Comparison of ENCODE assay signal across 11 mouse cellular contexts in the genomic region with DNA sequence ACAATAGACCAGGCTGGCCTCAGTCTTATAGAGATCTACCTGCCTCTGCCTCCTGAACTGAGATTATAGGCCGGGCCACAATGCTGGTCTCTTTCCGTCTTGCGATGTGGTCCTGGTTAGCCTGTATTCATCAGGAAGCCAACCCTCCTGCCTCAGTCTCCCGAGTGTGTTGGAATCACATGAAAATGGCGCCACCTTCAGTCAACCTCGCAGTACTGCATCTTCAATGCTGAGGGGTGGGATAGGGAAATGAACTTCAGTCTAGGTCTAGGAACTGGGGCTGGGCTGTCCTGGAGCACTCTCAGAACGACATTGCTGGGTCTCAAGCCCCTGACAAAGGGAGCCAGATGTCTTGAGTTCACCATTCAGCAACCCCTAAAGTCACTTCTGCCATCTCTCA. TPM values are rescaled to one million over a fixed set of nuclear protein-coding genes. Genes with fewer than 3 reads are reported as not detected.
DNase-seq lines count a peak whose midpoint lies in the region; ATAC-seq and TF ChIP-seq lines count a peak whose summit lies in the region.
"Had no signal": no experiment of that assay in that cellular context is flagged by ENCODE, and none has a peak within 500 bp of the region (broad histone marks: within the 10 kb centered on the region; RNA-seq: fewer than 3 reads in every experiment).

No protein-coding gene starts in this region.

- TF ChIP-seq EP300 in heart, adult 2 months (IDR thresholded peaks at IDR 0.05; ENCODE audit: insufficient read depth, low read depth, low read length), result no peak
- TF ChIP-seq EP300 in MEL (IDR thresholded peaks at IDR 0.05; ENCODE audit: low read depth in 1 of 2, low read length in 2 of 2), result no peak

- WGBS in heart, adult 2 months, result 80% methylated on average over 7 of the region's 7 CpGs
- 76% methylated on average over 7 of the region's 7 CpGs for WGBS in heart, embryonic 12.5 days
- WGBS in midbrain, embryonic 11.5 days, result 77% methylated on average over 7 of the region's 7 CpGs
- 79% methylated on average over 7 of the region's 7 CpGs for WGBS in midbrain, embryonic 13.5 days

- H3K4me2 ChIP-seq in heart, embryonic 12.5 days, result no peak overlapping the region
- no peak overlapping the region for H3K4me2 ChIP-seq in midbrain, embryonic 11.5 days
- no peak overlapping the region for H3K4me2 ChIP-seq in midbrain, embryonic 13.5 days (replicated peaks)
- H3K4me2 ChIP-seq: heart, embryonic 11.5 days had no signal

- H3K9ac ChIP-seq in heart, adult 2 months (ENCODE audit: low read depth, low read length), result no peak overlapping the region
- H3K9ac ChIP-seq in heart, embryonic 12.5 days, result no peak overlapping the region
- no peak overlapping the region for H3K9ac ChIP-seq in midbrain, embryonic 11.5 days (ENCODE audit: low read length)
- no peak overlapping the region for H3K9ac ChIP-seq in midbrain, embryonic 13.5 days (replicated peaks)
- H3K9ac ChIP-seq in MEL (ENCODE audit: control insufficient read depth, low read depth, low read length, poor library complexity, severe bottlenecking), result no peak overlapping the region

- intact Hi-C loops in heart, adult 2 months (cut with DNase I), result no loop called here

- no peak for ATAC-seq in heart, embryonic 12.5 days (ENCODE audit: insufficient number of reproducible peaks, low FRiP score)
- no peak for ATAC-seq in midbrain, embryonic 11.5 days (ENCODE audit: low FRiP score)
- ATAC-seq in midbrain, embryonic 13.5 days, result no peak
- 0 out of 2 replicates have a peak, but pooled peaks have one; percentile 46 for ATAC-seq in megakaryocyte progenitor cell, adult 5-6 weeks (replicated peaks; ENCODE audit: poor library complexity)

- H3K27ac ChIP-seq in heart, adult 2 months, result no peak overlapping the region
- H3K27ac ChIP-seq in heart, embryonic 12.5 days (ENCODE audit: poor library complexity, severe bottlenecking), result no peak overlapping the region
- H3K27ac ChIP-seq in midbrain, embryonic 11.5 days (ENCODE audit: low read depth, low read length), result no peak overlapping the region
- no peak overlapping the region for H3K27ac ChIP-seq in midbrain, embryonic 13.5 days
- no peak overlapping the region for H3K27ac ChIP-seq in MEL (ENCODE audit: control insufficient read depth, low read depth, low read length)

- no peak overlapping the region for H3K4me3 ChIP-seq in heart, adult 2 months
- no peak overlapping the region for H3K4me3 ChIP-seq in heart, embryonic 12.5 days
- no peak overlapping the region for H3K4me3 ChIP-seq in midbrain, embryonic 11.5 days (ENCODE audit: low read depth, low read length)
- no peak overlapping the region for H3K4me3 ChIP-seq in midbrain, embryonic 13.5 days (replicated peaks)
- no peak overlapping the region for H3K4me3 ChIP-seq in MEL (ENCODE audit: control insufficient read depth in 1 of 2, insufficient read depth in 1 of 2, low read depth in 2 of 2, low read length in 2 of 2)

- peak; percentile 22 for TF ChIP-seq RAD21 in MEL (IDR thresholded peaks at IDR 0.05; ENCODE audit: low read depth, low read length)

- H3K9me3 ChIP-seq in heart, embryonic 12.5 days (replicated peaks), result 0 out of 2 replicates have a peak, but pooled peaks cover 3% of the 10 kb centered on the region
- no peaks in the 10 kb centered on the region for H3K9me3 ChIP-seq in midbrain, embryonic 11.5 days (ENCODE audit: control insufficient read depth, low read length)
- H3K9me3 ChIP-seq in midbrain, embryonic 13.5 days, result no peaks in the 10 kb centered on the region
- no peaks in the 10 kb centered on the region for H3K9me3 ChIP-seq in MEL (replicated peaks; ENCODE audit: insufficient read depth, low read length)

- no peaks in the 10 kb centered on the region for H3K27me3 ChIP-seq in heart, adult 2 months (ENCODE audit: control insufficient read depth, insufficient read depth, low read length)
- no peaks in the 10 kb centered on the region for H3K27me3 ChIP-seq in heart, embryonic 12.5 days (replicated peaks)
- no peaks in the 10 kb centered on the region for H3K27me3 ChIP-seq in midbrain, embryonic 11.5 days (ENCODE audit: control insufficient read depth, insufficient read depth, low read length)
- no peaks in the 10 kb centered on the region for H3K27me3 ChIP-seq in midbrain, embryonic 13.5 days
- H3K27me3 ChIP-seq in MEL (ENCODE audit: control insufficient read depth in 1 of 2, insufficient read depth in 2 of 2, low read length in 2 of 2), result no peaks in the 10 kb centered on the region

- TF ChIP-seq POLR2A in heart, adult 2 months (IDR thresholded peaks at IDR 0.05; ENCODE audit: insufficient read depth, low read depth, low read length), result no peak
- no peak for TF ChIP-seq POLR2A in MEL (IDR thresholded peaks at IDR 0.05; ENCODE audit: control insufficient read depth in 1 of 2, insufficient read depth in 1 of 2, low read depth in 1 of 2, low read length in 2 of 2, poor library complexity in 1 of 2)

- no peaks in the 10 kb centered on the region for H3K79me2 ChIP-seq in heart, adult 2 months (replicated peaks; ENCODE audit: control insufficient read depth, insufficient read depth, low read length)
- no peaks in the 10 kb centered on the region for H3K79me2 ChIP-seq in MEL (ENCODE audit: control insufficient read depth, insufficient read depth, low read length, poor library complexity)

- no peak for DNase-seq in heart, adult 2 months
- peak; percentile 86 for DNase-seq in midbrain, embryonic 11.5 days (ENCODE audit: low spot score, missing footprints)
- DNase-seq in MEL (ENCODE audit: low read depth, low spot score), result no peak
- no peak for DNase-seq in layer of hippocampus, adult 18-20 months (ENCODE audit: low spot score in 2 of 2)
- DNase-seq in urinary bladder, adult 18-20 months (ENCODE audit: low spot score in 2 of 2), result no peak
- DNase-seq: left cerebral cortex, postnatal 4 days had no signal

- peak; percentile 64 for TF ChIP-seq CTCF in heart, adult 2 months (IDR thresholded peaks at IDR 0.05)
- peak; percentile 41 to 57 (median 46); a peak in 5 of 6 replicates for TF ChIP-seq CTCF in MEL (IDR thresholded peaks at IDR 0.05 in 2 of 3, conservative IDR thresholded peaks at IDR 0.05 in 1 of 3; ENCODE audit: control insufficient read depth in 1 of 3, insufficient read depth in 1 of 3, low read depth in 2 of 3, low read length in 3 of 3, poor library complexity in 1 of 3, severe bottlenecking in 1 of 3)

- H3K4me1 ChIP-seq in heart, adult 2 months (ENCODE audit: control insufficient read depth, insufficient read depth, low read length), result peaks cover 3% of the 10 kb centered on the region
- peaks cover 37% of the 10 kb centered on the region for H3K4me1 ChIP-seq in heart, embryonic 12.5 days (replicated peaks)
- H3K4me1 ChIP-seq in midbrain, embryonic 11.5 days (ENCODE audit: control insufficient read depth, insufficient read depth, low read length), result no peaks in the 10 kb centered on the region
- peaks cover under 1% of the 10 kb centered on the region; the same call in 1 of the 2 replicates for H3K4me1 ChIP-seq in midbrain, embryonic 13.5 days (replicated peaks)
- H3K4me1 ChIP-seq in MEL (ENCODE audit: control insufficient read depth in 1 of 2, insufficient read depth in 2 of 2, low read length in 2 of 2), result peaks cover 4 to 23% of the 10 kb centered on the region in 2 experiments

- H3K36me3 ChIP-seq in heart, adult 2 months (ENCODE audit: control insufficient read depth, insufficient read depth, low read length), result no peaks in the 10 kb centered on the region
- peaks cover 16% of the 10 kb centered on the region for H3K36me3 ChIP-seq in heart, embryonic 12.5 days
- peaks cover 3% of the 10 kb centered on the region for H3K36me3 ChIP-seq in midbrain, embryonic 11.5 days (ENCODE audit: control insufficient read depth, insufficient read depth, low read length)
- H3K36me3 ChIP-seq in midbrain, embryonic 13.5 days, result peaks cover 27% of the 10 kb centered on the region
- peaks cover 0 to 13% of the 10 kb centered on the region in 2 experiments; a peak in 2 of 4 replicates for H3K36me3 ChIP-seq in MEL (ENCODE audit: control insufficient read depth in 1 of 2, insufficient read depth in 2 of 2, low read length in 2 of 2)

RNA-seq across cellular contexts. Expression of a gene that starts 8.7 kb away (rescaled TPM):
- 1 to 10 TPM; 5.9 to 6.4 TPM for total RNA-seq in heart, adult 2 months (2021)
- polyA plus RNA-seq in heart, adult 2 months (2012; rRNA removed), result 2.4 and 4.4 TPM in 2 replicates
- 6.4 and 6.8 TPM in 2 replicates for polyA plus RNA-seq in heart, embryonic 12.5 days (2016; fragmentation: Nextera tagmentation; extraction: Ambion mirVana)
- 5.9 and 8.5 TPM in 2 replicates for polyA plus RNA-seq in midbrain, embryonic 11.5 days (2014; fragmentation: Nextera tagmentation; extraction: Ambion mirVana)
- 8.7 and 9.3 TPM in 2 replicates for polyA plus RNA-seq in midbrain, embryonic 13.5 days (2015; fragmentation: Nextera tagmentation; extraction: Ambion mirVana)
- total RNA-seq in MEL (2012; rRNA removed), result 1.9 and 2.1 TPM in 2 replicates
- 1 to 10 TPM in 1 of 2 experiments, not detected in 1; 4.8 TPM for polyA plus RNA-seq in MEL (2012; ENCODE audit: insufficient read depth in 1 of 2, insufficient read length in 2 of 2, low read depth in 1 of 2, low replicate concordance in 2 of 2, missing spikeins in 1 of 2)
- total RNA-seq in megakaryocyte progenitor cell, adult 5-6 weeks (2015), result 6.9 and 14.0 TPM in 2 replicates
- 5.1 TPM in 2 replicates for total RNA-seq in megakaryocyte progenitor cell, adult 5-6 weeks (2017)
- total RNA-seq in layer of hippocampus, adult 18-20 months (2021), result 1 to 10 TPM; 5.6 TPM

RNA-seq across cellular contexts. Expression of a gene that starts 19.7 kb away (rescaled TPM):
- total RNA-seq in heart, adult 2 months (2021), result 1 to 10 TPM; 4.6 to 4.8 TPM
- polyA plus RNA-seq in heart, adult 2 months (2012; rRNA removed), result 7.8 and 13.4 TPM in 2 replicates
- polyA plus RNA-seq in heart, embryonic 12.5 days (2016; fragmentation: Nextera tagmentation; extraction: Ambion mirVana), result 39.5 and 40.7 TPM in 2 replicates
- 24.3 and 25.1 TPM in 2 replicates for polyA plus RNA-seq in midbrain, embryonic 11.5 days (2014; fragmentation: Nextera tagmentation; extraction: Ambion mirVana)
- 13.5 and 18.0 TPM in 2 replicates for polyA plus RNA-seq in midbrain, embryonic 13.5 days (2015; fragmentation: Nextera tagmentation; extraction: Ambion mirVana)
- 0.07 and 0.08 TPM in 2 replicates for total RNA-seq in MEL (2012; rRNA removed)
- under 1 TPM in 1 of 2 experiments, not detected in 1; 0.08 TPM for polyA plus RNA-seq in MEL (2012; ENCODE audit: insufficient read depth in 1 of 2, insufficient read length in 2 of 2, low read depth in 1 of 2, low replicate concordance in 2 of 2, missing spikeins in 1 of 2)
- total RNA-seq in megakaryocyte progenitor cell, adult 5-6 weeks (2015), result 1.2 and 2.1 TPM in 2 replicates
- 0.29 and 1.2 TPM in 2 replicates for total RNA-seq in megakaryocyte progenitor cell, adult 5-6 weeks (2017)
- total RNA-seq in layer of hippocampus, adult 18-20 months (2021), result under 1 TPM; 0.86 to 0.89 TPM

RNA-seq across cellular contexts. Expression of a gene that starts 20.7 kb away (rescaled TPM):
- total RNA-seq in heart, adult 2 months (2021), result 100 to 1,000 TPM; 164 to 187 TPM
- 180 and 209 TPM in 2 replicates for polyA plus RNA-seq in heart, adult 2 months (2012; rRNA removed)
- 300 and 308 TPM in 2 replicates for polyA plus RNA-seq in heart, embryonic 12.5 days (2016; fragmentation: Nextera tagmentation; extraction: Ambion mirVana)
- 396 and 453 TPM in 2 replicates for polyA plus RNA-seq in midbrain, embryonic 11.5 days (2014; fragmentation: Nextera tagmentation; extraction: Ambion mirVana)
- polyA plus RNA-seq in midbrain, embryonic 13.5 days (2015; fragmentation: Nextera tagmentation; extraction: Ambion mirVana), result 438 and 468 TPM in 2 replicates
- 305 and 327 TPM in 2 replicates for total RNA-seq in MEL (2012; rRNA removed)
- polyA plus RNA-seq in MEL (2012; ENCODE audit: insufficient read depth in 1 of 2, insufficient read length in 2 of 2, low read depth in 1 of 2, low replicate concordance in 2 of 2, missing spikeins in 1 of 2), result 100 to 1,000 TPM; 318 to 546 TPM
- 189 and 217 TPM in 2 replicates for total RNA-seq in megakaryocyte progenitor cell, adult 5-6 weeks (2015)
- 58.9 and 64.6 TPM in 2 replicates for total RNA-seq in megakaryocyte progenitor cell, adult 5-6 weeks (2017)
- total RNA-seq in layer of hippocampus, adult 18-20 months (2021), result 100 to 1,000 TPM; 209 to 210 TPM

RNA-seq across cellular contexts. Expression of a gene that starts 24.1 kb away (rescaled TPM):
- total RNA-seq in heart, adult 2 months (2021), result not detected
- not detected in 2 replicates for polyA plus RNA-seq in heart, adult 2 months (2012; rRNA removed)
- polyA plus RNA-seq in heart, embryonic 12.5 days (2016; fragmentation: Nextera tagmentation; extraction: Ambion mirVana), result not detected in 2 replicates
- 0.04 TPM in 1 of 2 replicates, not detected in the other for polyA plus RNA-seq in midbrain, embryonic 11.5 days (2014; fragmentation: Nextera tagmentation; extraction: Ambion mirVana)
- polyA plus RNA-seq in midbrain, embryonic 13.5 days (2015; fragmentation: Nextera tagmentation; extraction: Ambion mirVana), result 0.15 TPM in 1 of 2 replicates, not detected in the other
- total RNA-seq in MEL (2012; rRNA removed), result not detected in 2 replicates
- under 1 TPM in 1 of 2 experiments, not detected in 1; 0.06 TPM for polyA plus RNA-seq in MEL (2012; ENCODE audit: insufficient read depth in 1 of 2, insufficient read length in 2 of 2, low read depth in 1 of 2, low replicate concordance in 2 of 2, missing spikeins in 1 of 2)
- total RNA-seq in megakaryocyte progenitor cell, adult 5-6 weeks (2015), result not detected in 2 replicates
- 0.04 TPM in 1 of 2 replicates, not detected in the other for total RNA-seq in megakaryocyte progenitor cell, adult 5-6 weeks (2017)
- under 1 TPM; 0.25 to 0.54 TPM for total RNA-seq in layer of hippocampus, adult 18-20 months (2021)
- total RNA-seq: common myeloid progenitor, adult 5-6 weeks; left cerebral cortex, postnatal 4 days had no signal
- polyA plus RNA-seq: heart, embryonic 11.5 days had no signal

RNA-seq across cellular contexts. Expression of a gene that starts 42.7 kb away (rescaled TPM):
- 1 to 10 TPM; 3.5 to 3.8 TPM for total RNA-seq in heart, adult 2 months (2021)
- polyA plus RNA-seq in heart, adult 2 months (2012; rRNA removed), result 3.2 and 4.1 TPM in 2 replicates
- 38.0 and 46.3 TPM in 2 replicates for polyA plus RNA-seq in heart, embryonic 12.5 days (2016; fragmentation: Nextera tagmentation; extraction: Ambion mirVana)
- 35.3 and 41.9 TPM in 2 replicates for polyA plus RNA-seq in midbrain, embryonic 11.5 days (2014; fragmentation: Nextera tagmentation; extraction: Ambion mirVana)
- polyA plus RNA-seq in midbrain, embryonic 13.5 days (2015; fragmentation: Nextera tagmentation; extraction: Ambion mirVana), result 19.2 and 21.7 TPM in 2 replicates
- 39.2 and 47.5 TPM in 2 replicates for total RNA-seq in MEL (2012; rRNA removed)
- polyA plus RNA-seq in MEL (2012; ENCODE audit: insufficient read depth in 1 of 2, insufficient read length in 2 of 2, low read depth in 1 of 2, low replicate concordance in 2 of 2, missing spikeins in 1 of 2), result 10 to 100 TPM in 1 of 2 experiments, not detected in 1; 73.4 TPM
- 62.1 and 62.7 TPM in 2 replicates for total RNA-seq in megakaryocyte progenitor cell, adult 5-6 weeks (2015)
- total RNA-seq in megakaryocyte progenitor cell, adult 5-6 weeks (2017), result 90.7 and 94.0 TPM in 2 replicates
- 1 to 10 TPM; 2.6 to 3.4 TPM for total RNA-seq in layer of hippocampus, adult 18-20 months (2021)
